Mouse (Mus musculus) heart, postnatal 4 days (tissue): ENCODE measurements at regions not wholly inside any gene's neighbourhood (a gene's known extent, or its start where the extent isn't known, plus 50 kb on each side); places are given as distances from the start of the nearest gene placed in this dataset.

ENCODE experiments used
- DNase-seq: peaks from one replicate; pipeline ENCODE4 v3.0.0; 2021

- DNase-seq = no peak
Observed at GRCm38 (mm10) chr10:19066821-19067350, 51.4 kb upstream of the Tnfaip3 start.
